Mouse (Mus musculus) lung, postnatal 0 days (tissue): Measurements from ENCODE around the gene Gpnmb.

Source experiments
- CTCF ChIP-seq: IDR thresholded peaks from 2 replicates; pipeline ENCODE4 v1.5.1; 2016; ENCODE audit warnings: antibody characterized with exemption, mild to moderate bottlenecking
- EP300 ChIP-seq: IDR thresholded peaks from 2 replicates; pipeline ENCODE4 v1.6.1; 2016; ENCODE audit warnings: antibody characterized with exemption, mild to moderate bottlenecking, control low read depth

DNA sequence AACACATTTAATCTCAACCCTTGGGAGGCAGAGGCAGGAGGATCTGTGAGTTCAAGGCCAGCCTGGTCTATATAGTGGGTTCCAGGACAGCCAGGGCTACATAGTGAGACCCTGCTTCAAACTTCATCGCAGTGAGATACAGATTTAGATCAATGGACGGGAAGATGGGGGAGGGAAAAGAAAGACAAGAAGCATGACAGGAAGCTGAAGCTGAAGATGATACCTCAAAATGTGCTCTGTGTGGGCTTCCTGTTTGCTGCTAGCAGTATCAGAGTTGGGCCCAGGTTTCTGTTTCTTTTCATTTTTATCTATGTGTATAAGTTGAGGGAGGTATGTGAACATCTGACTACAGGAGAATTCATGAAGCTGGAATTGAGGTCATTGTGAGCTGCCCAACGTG is 22.9 kb upstream of the Gpnmb start:
- TF ChIP-seq CTCF = no peak
- TF ChIP-seq EP300 = no peak
